Mouse (Mus musculus) ES-E14 (cell line): ENCODE results near the gene Slc7a11. TPM values are rescaled to one million over a fixed set of nuclear protein-coding genes. Genes with fewer than 3 reads are reported as not detected.

Source experiments
- DNase-seq: peaks from one replicate; pipeline ENCODE4 v3.0.0-alpha.2; 2013; ENCODE audit warnings: low read depth, low spot score
- H3K27ac ChIP-seq: 2 replicates; pipeline ENCODE4 v1.5.1; 2012; ENCODE audit warnings: low read depth, mild to moderate bottlenecking, low read length, moderate library complexity, mixed read lengths; ENCODE audit not compliant: poor library complexity, insufficient read depth, severe bottlenecking
- H3K36me3 ChIP-seq: 2 replicates; pipeline ENCODE4 v1.6.1; 2012; ENCODE audit warnings: mild to moderate bottlenecking, low read length, moderate library complexity, mixed read lengths; ENCODE audit not compliant: control insufficient read depth, poor library complexity, insufficient read depth, severe bottlenecking
- H3K4me1 ChIP-seq, 2 experiments: fragments of 150-350 bp in 1 of 2; sonication (generic) in 1 of 2; 2 replicates each; pipeline ENCODE4 v1.6.1; 2012; ENCODE audit warnings: low read length in 2 of 2, mild to moderate bottlenecking in 1 of 2, mixed read lengths in 1 of 2; ENCODE audit not compliant: control insufficient read depth in 2 of 2, insufficient read depth in 2 of 2, poor library complexity in 1 of 2
- H3K4me3 ChIP-seq, 2 experiments: fragments of 150-350 bp in 1 of 2; sonication (generic) in 1 of 2; 2 replicates each; pipeline ENCODE4 v1.5.1; 2012; ENCODE audit warnings: low read length in 2 of 2, low read depth in 1 of 2, mild to moderate bottlenecking in 1 of 2, mixed read lengths in 1 of 2; ENCODE audit not compliant: insufficient read depth in 1 of 2, poor library complexity in 1 of 2, severe bottlenecking in 1 of 2
- H3K9ac ChIP-seq: 2 replicates; pipeline ENCODE4 v1.6.1; 2012; ENCODE audit warnings: low read depth, mild to moderate bottlenecking, low read length, mixed read lengths; ENCODE audit not compliant: poor library complexity, insufficient read depth, severe bottlenecking
- H3K9me3 ChIP-seq: fragments of 150-350 bp; sonication (generic); 2 replicates; pipeline ENCODE4 v1.6.1; 2012; ENCODE audit warnings: low read depth, mild to moderate bottlenecking, low read length; ENCODE audit not compliant: control insufficient read depth, insufficient read depth
- CHD2 ChIP-seq: IDR thresholded peaks from 2 replicates; pipeline ENCODE4 v1.6.1; 2014; ENCODE audit warnings: mild to moderate bottlenecking, low read depth, low read length, inconsistent platforms
- HCFC1 ChIP-seq: IDR thresholded peaks from 2 replicates; pipeline ENCODE4 v1.6.1; 2012; ENCODE audit warnings: low read length, inconsistent platforms, borderline replicate concordance; ENCODE audit not compliant: insufficient read depth
- MAFK ChIP-seq: IDR thresholded peaks from 2 replicates; pipeline ENCODE4 v1.6.1; 2014; ENCODE audit warnings: mild to moderate bottlenecking, low read depth, low read length, inconsistent platforms; ENCODE audit not compliant: insufficient read depth
- ZC3H11A ChIP-seq: IDR thresholded peaks from 2 replicates; pipeline ENCODE4 v1.6.1; 2012; ENCODE audit warnings: low read depth, mild to moderate bottlenecking, inconsistent platforms, low read length, borderline replicate concordance
- ZNF384 ChIP-seq: IDR thresholded peaks from 2 replicates; pipeline ENCODE4 v1.6.1; 2012; ENCODE audit warnings: low read depth, low read length, inconsistent platforms
- in situ Hi-C, 2 experiments: fragments of 600-800 bp; cut with MboI; formaldehyde crosslinking; loops; one replicate each; pipeline ENCODE4 v1.15.1; 2025; ENCODE audit warnings: low sequenced_read_pairs in 2 of 2, inconsistent platforms in 1 of 2; ENCODE audit not compliant: unreplicated experiment in 2 of 2
- total RNA-seq: library from RNA; depleted of rRNA; stranded (reverse); fragments of 300-350 nt; gene quantifications from 2 replicates; pipeline ENCODE4 v1.2.3, GENCODE M21; 2012

Slc7a11 gene
- total RNA-seq, 1 experiment: 2.1 TPM

DNA sequence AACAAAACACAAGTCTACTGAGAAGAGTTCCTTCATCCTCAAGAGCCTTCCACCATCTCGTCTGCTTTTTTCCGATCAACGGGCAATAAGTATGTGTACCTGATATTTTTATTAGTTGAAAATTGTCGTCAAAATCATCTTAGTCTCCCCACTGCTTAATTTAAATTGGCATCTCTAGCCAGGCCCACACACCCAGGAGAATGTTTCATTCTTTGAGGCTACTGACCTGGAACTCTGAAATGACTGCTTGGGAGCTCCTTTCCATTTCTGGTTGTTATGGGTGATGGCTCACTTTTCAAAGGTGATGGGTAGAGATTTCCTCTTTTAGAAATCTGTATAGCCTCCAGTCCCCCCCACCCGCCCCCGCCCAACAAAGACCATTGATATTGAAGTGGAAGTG is 54.6 kb downstream of the Slc7a11 start:
- no peaks in the 10 kb centered on the region for H3K9me3 ChIP-seq
- no peak for DNase-seq
- H3K27ac ChIP-seq: no peak overlapping the region
- no peak overlapping the region for H3K9ac ChIP-seq
- TF ChIP-seq ZC3H11A (no peak), HCFC1 (no peak), MAFK (no peak), ZNF384 (no peak), CHD2 (no peak)
- in situ Hi-C loops: no loop called here
- H3K4me1 ChIP-seq: no peaks in the 10 kb centered on the region
- H3K36me3 ChIP-seq: no peaks in the 10 kb centered on the region
- no peak overlapping the region for H3K4me3 ChIP-seq

DNA sequence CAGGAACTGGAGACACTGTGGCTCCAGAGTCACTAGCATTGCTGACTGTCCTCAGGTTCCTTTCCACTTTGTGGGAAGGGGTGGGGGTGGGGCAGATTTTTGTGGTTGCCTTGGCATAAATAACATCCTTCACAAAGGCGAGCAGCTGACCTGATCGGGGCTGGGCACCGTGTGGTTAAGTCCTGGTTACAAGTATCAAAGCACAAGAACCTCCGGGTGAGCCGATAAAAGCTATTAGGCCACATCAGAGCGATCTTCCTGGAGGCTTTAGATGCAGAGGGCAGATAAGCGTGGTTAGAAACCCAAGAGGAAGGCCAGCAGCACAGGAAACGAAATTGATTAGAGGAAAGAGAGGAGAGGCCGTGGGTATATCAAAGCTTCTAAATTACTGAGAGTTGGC is 55.1 kb downstream of the Slc7a11 start:
- in situ Hi-C loops: no loop called here
- H3K36me3 ChIP-seq: no peaks in the 10 kb centered on the region
- no peak overlapping the region for H3K9ac ChIP-seq
- no peaks in the 10 kb centered on the region for H3K4me1 ChIP-seq
- DNase-seq: no peak
- H3K27ac ChIP-seq: no peak overlapping the region
- no peak overlapping the region for H3K4me3 ChIP-seq
- no peaks in the 10 kb centered on the region for H3K9me3 ChIP-seq
- TF ChIP-seq HCFC1 (no peak), ZC3H11A (no peak), MAFK (no peak), ZNF384 (no peak), CHD2 (no peak)

DNA sequence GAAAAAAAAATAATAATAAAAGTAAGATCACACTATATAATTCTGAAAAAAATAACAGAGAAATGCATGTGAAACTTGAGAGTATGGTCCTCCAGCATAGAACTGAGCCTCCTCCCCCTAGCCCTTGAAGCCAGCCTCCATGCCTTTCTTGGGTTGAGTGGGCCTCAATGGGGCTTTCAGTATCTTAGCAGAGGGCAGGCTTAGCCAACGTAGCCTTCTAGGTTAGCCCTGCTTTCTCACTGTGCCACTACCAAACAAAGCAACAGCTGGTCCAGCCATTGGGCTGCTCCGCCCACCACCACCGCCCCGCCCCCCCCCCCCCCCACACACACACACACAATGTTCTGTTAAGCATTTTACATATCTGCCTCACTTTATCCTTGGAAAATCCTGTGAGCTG is 56.1 kb downstream of the Slc7a11 start:
- no peak for TF ChIP-seq ZNF384
- TF ChIP-seq MAFK: no peak
- Histone ChIP-seq H3K4me3 (no peak overlapping the region), H3K9me3 (no peaks in the 10 kb centered on the region), H3K36me3 (no peaks in the 10 kb centered on the region), H3K4me1 (peaks cover 0 to 2% of the 10 kb centered on the region in 2 experiments; a peak in 1 of 4 replicates), H3K9ac (no peak overlapping the region), H3K27ac (no peak overlapping the region)
- no peak for DNase-seq
- in situ Hi-C loops: no loop called here

DNA sequence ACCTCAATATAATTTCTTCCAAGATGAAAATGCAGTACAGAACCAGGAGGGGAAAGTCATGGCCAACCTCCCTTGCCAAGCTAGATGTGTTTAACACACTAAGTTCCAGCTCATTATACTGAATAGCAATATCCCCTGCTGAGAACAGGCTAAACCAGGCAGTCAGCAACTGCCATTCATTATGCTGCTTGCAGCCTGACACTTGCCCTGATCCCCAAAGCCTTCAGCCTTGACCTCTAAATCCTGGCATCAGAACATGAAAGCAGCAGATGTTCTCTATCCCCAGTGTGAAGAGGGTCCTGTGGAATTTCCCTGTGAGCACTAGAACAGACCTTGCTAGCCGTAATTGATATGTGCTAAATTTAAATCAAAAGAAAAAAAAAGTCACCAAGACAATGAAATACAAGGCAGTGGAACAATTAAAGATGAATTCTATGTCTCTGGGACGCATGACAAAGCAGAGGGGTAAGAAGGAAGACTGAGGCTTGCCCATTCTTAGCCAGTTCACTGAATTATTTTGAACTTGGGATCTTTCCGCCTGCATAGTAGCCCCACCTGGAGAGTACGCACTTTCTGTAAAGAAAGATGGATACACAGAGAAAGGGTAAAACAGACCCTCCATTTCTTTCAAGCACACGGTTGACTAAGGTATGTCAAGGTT is 56.7 kb downstream of the Slc7a11 start:
- Histone ChIP-seq H3K27ac (no peak overlapping the region), H3K36me3 (no peaks in the 10 kb centered on the region), H3K4me1 (peaks cover 0 to 2% of the 10 kb centered on the region in 2 experiments; a peak in 1 of 4 replicates), H3K4me3 (no peak overlapping the region), H3K9me3 (no peaks in the 10 kb centered on the region), H3K9ac (no peak overlapping the region)
- no peak for DNase-seq
- TF ChIP-seq CHD2: no peak
- no peak for TF ChIP-seq ZNF384
- no peak for TF ChIP-seq MAFK
- TF ChIP-seq HCFC1: no peak
- TF ChIP-seq ZC3H11A: no peak
- in situ Hi-C loops: no loop called here

DNA sequence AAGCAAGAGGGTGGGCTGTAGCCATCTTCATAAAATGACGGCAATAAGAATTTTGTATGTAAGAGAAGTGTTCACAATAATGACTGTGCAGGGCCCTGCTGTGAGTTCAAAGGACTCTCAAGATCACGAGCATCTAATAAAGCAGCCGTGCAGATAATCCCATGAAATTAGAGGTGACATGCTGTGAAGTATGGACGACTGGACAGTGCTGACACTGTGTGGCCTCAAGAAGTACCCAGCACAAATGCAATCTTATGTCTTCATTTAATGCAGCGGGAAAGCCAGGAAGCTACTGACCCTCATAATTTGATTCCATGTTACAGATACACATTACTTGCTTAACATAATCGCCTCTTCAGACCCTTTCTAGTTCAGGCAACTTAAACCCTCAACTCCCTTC is 57.3 kb downstream of the Slc7a11 start:
- TF ChIP-seq MAFK (no peak), ZNF384 (no peak), CHD2 (no peak), HCFC1 (no peak), ZC3H11A (no peak)
- DNase-seq: no peak
- Histone ChIP-seq H3K4me3 (no peak overlapping the region), H3K4me1 (peaks cover 0 to 2% of the 10 kb centered on the region in 2 experiments; a peak in 1 of 4 replicates), H3K36me3 (no peaks in the 10 kb centered on the region), H3K27ac (no peak overlapping the region), H3K9me3 (no peaks in the 10 kb centered on the region), H3K9ac (no peak overlapping the region)
- in situ Hi-C loops: no loop called here
